Mouse (Mus musculus): ENCODE data around the gene Arhgap9.

DNA sequence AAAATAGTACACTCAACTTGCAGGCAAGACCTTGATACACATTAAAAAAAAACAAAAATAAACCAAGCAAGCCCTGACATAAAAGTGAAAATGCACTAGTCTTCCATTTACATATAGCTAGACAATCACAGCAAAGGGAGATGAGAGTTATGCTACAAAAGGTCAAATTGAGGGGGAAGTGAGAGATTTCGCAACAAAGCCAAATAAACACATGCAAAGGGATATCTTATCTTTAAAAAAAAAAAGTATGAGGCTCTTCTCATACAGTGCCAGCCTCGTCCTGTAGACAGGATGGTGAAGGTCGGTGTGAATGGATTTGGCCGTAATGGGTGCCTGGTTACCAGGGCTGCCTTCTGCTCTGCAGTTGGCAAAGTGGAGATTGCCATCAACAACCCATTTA is 8.9 kb upstream of the Arhgap9 start:
- TF ChIP-seq CTCF (IDR thresholded peaks at IDR 0.05) (no peak), POLR2A (IDR thresholded peaks at IDR 0.05; ENCODE audit: insufficient read depth, low read depth, low read length) (no peak), EP300 (IDR thresholded peaks at IDR 0.05; ENCODE audit: insufficient read depth, low read depth, low read length) (no peak)

Measured in heart, adult 2 months (tissue).